Mouse (Mus musculus): ENCODE data around the gene Mindy1. TPM values are rescaled to one million over a fixed set of nuclear protein-coding genes. Genes with fewer than 3 reads are reported as not detected.

Mindy1 gene
- polyA plus RNA-seq, 1 experiment from 2014 or later, result 37.1 TPM

DNA sequence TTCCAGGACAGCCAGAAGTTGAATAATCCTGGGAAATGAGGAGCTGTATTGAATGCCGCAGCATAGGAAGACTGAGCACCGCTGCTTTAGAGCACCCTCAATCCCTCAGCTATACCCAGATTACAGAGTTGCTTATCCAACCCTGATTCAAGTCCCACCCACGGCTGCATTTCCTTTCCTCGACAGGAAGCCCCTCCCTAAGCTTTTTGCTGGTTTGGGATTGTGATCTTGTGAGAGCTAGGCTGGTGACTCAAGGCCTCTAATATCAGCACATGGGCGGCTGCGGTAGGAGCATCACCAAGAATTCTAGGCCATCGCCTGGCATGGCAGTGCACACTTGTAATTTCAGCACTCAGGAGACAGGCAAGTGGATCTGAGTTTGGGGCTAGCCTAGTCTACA lies 5.4 kb downstream of the Mindy1 start:
- Histone ChIP-seq H3K4me3 (no peak overlapping the region), H3K27ac (replicated peaks) (no peak overlapping the region), H3K9me3 (no peaks in the 10 kb centered on the region), H3K4me1 (peaks cover 24% of the 10 kb centered on the region), H3K27me3 (replicated peaks; ENCODE audit: low read depth, poor library complexity, severe bottlenecking) (no peaks in the 10 kb centered on the region), H3K36me3 (replicated peaks) (peaks cover 43% of the 10 kb centered on the region)
- no peak for DNase-seq (ENCODE audit: low spot score)
- WGBS, result 89% methylated on average over 7 of the region's 7 CpGs

GRCm38 (mm10) chr3:95287541-95287940 lies 6.4 kb downstream of the Mindy1 start:
- peaks cover 20% of the 10 kb centered on the region for H3K4me1 ChIP-seq
- no peaks in the 10 kb centered on the region for H3K9me3 ChIP-seq
- no peaks in the 10 kb centered on the region for H3K27me3 ChIP-seq (replicated peaks; ENCODE audit: low read depth, poor library complexity, severe bottlenecking)
- no peak for DNase-seq (ENCODE audit: low spot score)
- H3K27ac ChIP-seq (replicated peaks), result no peak overlapping the region
- H3K36me3 ChIP-seq (replicated peaks), result peaks cover 53% of the 10 kb centered on the region
- no peak overlapping the region for H3K4me3 ChIP-seq
- 90% methylated on average over 3 of the region's 3 CpGs for WGBS

GRCm38 (mm10) chr3:95289419-95289818 lies 8.3 kb downstream of the Mindy1 start:
- Histone ChIP-seq H3K9me3 (no peaks in the 10 kb centered on the region), H3K27me3 (replicated peaks; ENCODE audit: low read depth, poor library complexity, severe bottlenecking) (no peaks in the 10 kb centered on the region), H3K4me3 (no peak overlapping the region), H3K36me3 (replicated peaks) (peaks cover 71% of the 10 kb centered on the region), H3K27ac (replicated peaks) (no peak overlapping the region), H3K4me1 (peaks cover 9% of the 10 kb centered on the region)
- DNase-seq (ENCODE audit: low spot score), result no peak
- WGBS, result 90% methylated on average over 4 of the region's 4 CpGs

GRCm38 (mm10) chr3:95290156-95290555 lies 9.0 kb downstream of the Mindy1 start:
- H3K4me1 ChIP-seq, result peaks cover 4% of the 10 kb centered on the region; the same call in 1 of the 2 replicates
- H3K27ac ChIP-seq (replicated peaks), result no peak overlapping the region
- no peaks in the 10 kb centered on the region for H3K27me3 ChIP-seq (replicated peaks; ENCODE audit: low read depth, poor library complexity, severe bottlenecking)
- H3K9me3 ChIP-seq, result no peaks in the 10 kb centered on the region
- no peak overlapping the region for H3K4me3 ChIP-seq
- no peak for DNase-seq (ENCODE audit: low spot score)
- 78% methylated on average over 6 of the region's 6 CpGs for WGBS
- peaks cover 79% of the 10 kb centered on the region for H3K36me3 ChIP-seq (replicated peaks)

DNA sequence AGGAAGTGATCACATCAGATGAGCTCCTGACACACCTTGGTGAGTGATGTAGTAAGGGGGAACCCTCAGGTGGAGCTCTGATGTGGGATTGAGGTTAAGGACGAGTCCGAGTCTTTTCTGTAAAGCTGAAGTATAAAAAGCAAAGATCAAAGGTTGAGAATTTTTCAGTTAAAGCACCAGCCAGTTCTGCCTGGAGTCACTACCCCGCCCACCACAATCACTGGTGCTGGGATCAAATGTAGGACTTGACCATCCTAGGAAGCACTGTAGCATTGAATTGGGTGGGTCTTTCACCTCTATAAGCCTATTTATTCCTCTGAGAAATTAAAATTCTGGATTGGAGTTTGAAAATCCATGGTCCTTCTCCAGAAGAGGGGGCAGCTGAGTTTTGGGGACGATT lies 9.9 kb downstream of the Mindy1 start:
- no peak overlapping the region for H3K27ac ChIP-seq (replicated peaks)
- peaks cover 7% of the 10 kb centered on the region for H3K4me1 ChIP-seq
- 82% methylated on average over 4 of the region's 4 CpGs for WGBS
- H3K4me3 ChIP-seq, result no peak overlapping the region
- no peak for DNase-seq (ENCODE audit: low spot score)
- no peaks in the 10 kb centered on the region for H3K9me3 ChIP-seq
- peaks cover 85% of the 10 kb centered on the region for H3K36me3 ChIP-seq (replicated peaks)
- H3K27me3 ChIP-seq (replicated peaks; ENCODE audit: low read depth, poor library complexity, severe bottlenecking), result no peaks in the 10 kb centered on the region

DNA sequence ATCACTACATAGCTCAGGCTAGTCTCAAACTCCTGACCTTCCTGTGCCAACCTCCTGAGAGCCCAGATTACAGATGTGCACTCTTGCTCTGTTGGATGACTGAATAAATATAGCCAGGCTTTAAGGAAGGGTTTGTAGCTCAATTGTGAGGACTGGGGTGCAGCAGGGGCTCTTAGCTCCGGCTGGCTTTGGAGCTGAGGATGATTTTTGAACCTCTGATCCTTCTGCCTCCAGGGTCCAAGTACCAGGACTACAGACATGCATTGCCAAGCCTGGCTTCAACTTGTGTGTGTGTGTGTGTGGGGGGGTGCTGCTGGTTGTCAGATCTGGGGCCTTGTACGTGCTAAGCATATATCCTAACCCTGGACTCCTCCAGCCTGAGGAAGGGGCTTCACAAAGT lies 11.8 kb downstream of the Mindy1 start:
- H3K27ac ChIP-seq (replicated peaks), result no peak overlapping the region
- 86% methylated on average over 2 of the region's 2 CpGs for WGBS
- H3K27me3 ChIP-seq (replicated peaks; ENCODE audit: low read depth, poor library complexity, severe bottlenecking), result no peaks in the 10 kb centered on the region
- H3K4me1 ChIP-seq, result peaks cover 11% of the 10 kb centered on the region
- peaks cover 94% of the 10 kb centered on the region for H3K36me3 ChIP-seq (replicated peaks)
- no peaks in the 10 kb centered on the region for H3K9me3 ChIP-seq
- H3K4me3 ChIP-seq, result no peak overlapping the region
- DNase-seq (ENCODE audit: low spot score), result no peak

- Histone ChIP-seq H3K4me1 (peaks cover 11% of the 10 kb centered on the region), H3K36me3 (replicated peaks) (peaks cover 88% of the 10 kb centered on the region), H3K4me3 (no peak overlapping the region), H3K27ac (replicated peaks) (no peak overlapping the region), H3K27me3 (replicated peaks; ENCODE audit: low read depth, poor library complexity, severe bottlenecking) (no peaks in the 10 kb centered on the region), H3K9me3 (no peaks in the 10 kb centered on the region)
- DNase-seq (ENCODE audit: low spot score), result no peak
- WGBS, result 88% methylated on average over 11 of the region's 11 CpGs
Measured at GRCm38 (mm10) chr3:95293537-95293936, 12.4 kb downstream of the Mindy1 start.

- Histone ChIP-seq H3K27me3 (replicated peaks; ENCODE audit: low read depth, poor library complexity, severe bottlenecking) (no peaks in the 10 kb centered on the region), H3K27ac (replicated peaks) (no peak overlapping the region), H3K4me1 (peaks cover 11% of the 10 kb centered on the region), H3K9me3 (no peaks in the 10 kb centered on the region), H3K36me3 (replicated peaks) (peaks cover 80% of the 10 kb centered on the region), H3K4me3 (no peak overlapping the region)
- no peak for DNase-seq (ENCODE audit: low spot score)
- WGBS, result 93% methylated on average over 7 of the region's 7 CpGs
Measured at GRCm38 (mm10) chr3:95294316-95294715, 13.2 kb downstream of the Mindy1 start.

- Histone ChIP-seq H3K27ac (replicated peaks) (no peak overlapping the region), H3K4me3 (no peak overlapping the region), H3K4me1 (peaks cover 11% of the 10 kb centered on the region), H3K9me3 (no peaks in the 10 kb centered on the region), H3K27me3 (replicated peaks; ENCODE audit: low read depth, poor library complexity, severe bottlenecking) (no peaks in the 10 kb centered on the region), H3K36me3 (replicated peaks) (peaks cover 76% of the 10 kb centered on the region)
- WGBS, result 92% methylated on average over 5 of the region's 5 CpGs
- DNase-seq (ENCODE audit: low spot score), result no peak
Measured at GRCm38 (mm10) chr3:95294718-95295117, 13.6 kb downstream of the Mindy1 start.

- H3K4me1 ChIP-seq, result peaks cover 11% of the 10 kb centered on the region
- DNase-seq (ENCODE audit: low spot score), result no peak
- H3K4me3 ChIP-seq, result no peak overlapping the region
- H3K36me3 ChIP-seq (replicated peaks), result peaks cover 68% of the 10 kb centered on the region
- 76% methylated on average over 11 of the region's 11 CpGs for WGBS
- H3K27me3 ChIP-seq (replicated peaks; ENCODE audit: low read depth, poor library complexity, severe bottlenecking), result no peaks in the 10 kb centered on the region
- no peaks in the 10 kb centered on the region for H3K9me3 ChIP-seq
- no peak overlapping the region for H3K27ac ChIP-seq (replicated peaks)
Measured at GRCm38 (mm10) chr3:95295321-95296102, 14.4 kb downstream of the Mindy1 start.

GRCm38 (mm10) chr3:95296103-95296469 lies 14.9 kb downstream of the Mindy1 start:
- peaks cover 62% of the 10 kb centered on the region for H3K36me3 ChIP-seq (replicated peaks)
- H3K27ac ChIP-seq (replicated peaks), result no peak overlapping the region; the same call in 1 of the 2 replicates
- 11% methylated on average over 5 of the region's 5 CpGs for WGBS

DNA sequence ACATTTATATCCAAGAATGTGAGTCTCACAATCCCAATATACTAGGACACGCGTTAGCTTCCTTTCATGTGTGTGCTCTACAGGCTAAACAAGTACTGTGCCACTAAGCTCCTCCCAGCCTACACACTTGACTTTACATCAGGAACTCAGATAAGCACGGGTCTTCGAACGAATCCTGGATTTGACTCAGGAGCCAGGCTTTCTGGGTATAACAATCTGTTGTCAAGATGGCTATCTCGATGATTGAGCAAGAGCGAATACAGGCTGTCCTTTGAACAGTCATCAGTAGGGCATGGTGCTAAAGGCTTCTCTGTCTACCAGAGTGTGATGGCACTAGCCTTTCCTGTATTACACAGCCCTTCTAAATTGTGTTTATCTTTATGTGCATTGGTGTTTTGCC lies 16.9 kb downstream of the Mindy1 start:
- Histone ChIP-seq H3K27me3 (replicated peaks; ENCODE audit: low read depth, poor library complexity, severe bottlenecking) (no peaks in the 10 kb centered on the region), H3K36me3 (replicated peaks) (peaks cover 44% of the 10 kb centered on the region), H3K9me3 (no peaks in the 10 kb centered on the region), H3K27ac (replicated peaks) (no peak overlapping the region), H3K4me3 (no peak overlapping the region), H3K4me1 (peaks cover 17% of the 10 kb centered on the region)
- DNase-seq (ENCODE audit: low spot score), result no peak
- WGBS, result 92% methylated on average over 7 of the region's 7 CpGs

More at GRCm38 (mm10) chr3:95296103-95296469, 14.9 kb downstream of the Mindy1 start:
- Histone ChIP-seq H3K9me3 (no peaks in the 10 kb centered on the region), H3K4me1 (peaks cover 11% of the 10 kb centered on the region), H3K27me3 (replicated peaks; ENCODE audit: low read depth, poor library complexity, severe bottlenecking) (no peaks in the 10 kb centered on the region), H3K4me3 (no peak overlapping the region)
- DNase-seq (ENCODE audit: low spot score), result peak; percentile 67

GRCm38 (mm10) chr3:95301204-95301796 lies 20.2 kb downstream of the Mindy1 start:
- H3K27ac ChIP-seq (replicated peaks), result no peak overlapping the region; the same call in 1 of the 2 replicates
- peaks cover 16% of the 10 kb centered on the region for H3K36me3 ChIP-seq (replicated peaks)
- peaks cover 8% of the 10 kb centered on the region for H3K4me1 ChIP-seq
- no peak for DNase-seq (ENCODE audit: low spot score)
- no peak overlapping the region for H3K4me3 ChIP-seq
- H3K27me3 ChIP-seq (replicated peaks; ENCODE audit: low read depth, poor library complexity, severe bottlenecking), result no peaks in the 10 kb centered on the region
- WGBS, result 85% methylated on average over 3 of the region's 3 CpGs
- H3K9me3 ChIP-seq, result no peaks in the 10 kb centered on the region
